Mouse (Mus musculus) ES-Bruce4 (cell line): ENCODE data around the gene Psmd14. TPM values are rescaled to one million over a fixed set of nuclear protein-coding genes. Genes with fewer than 3 reads are reported as not detected.

Experiments used
- H3K27ac ChIP-seq: 2 replicates; pipeline ENCODE4 v1.5.1; 2012; ENCODE audit warnings: low read length, inconsistent platforms; ENCODE audit not compliant: insufficient read depth
- H3K27me3 ChIP-seq: 2 replicates; pipeline ENCODE4 v1.6.1; 2012; ENCODE audit warnings: mild to moderate bottlenecking, low read length, inconsistent platforms; ENCODE audit not compliant: control insufficient read depth, poor library complexity, insufficient read depth, severe bottlenecking
- H3K36me3 ChIP-seq: 2 replicates; pipeline ENCODE4 v1.6.1; 2012; ENCODE audit warnings: inconsistent platforms, mild to moderate bottlenecking, low read length, moderate library complexity; ENCODE audit not compliant: control insufficient read depth, poor library complexity, insufficient read depth, severe bottlenecking
- H3K4me1 ChIP-seq: one replicate; pipeline ENCODE4 v1.8.1; 2011; ENCODE audit warnings: low read length; ENCODE audit not compliant: control insufficient read depth, insufficient read depth
- H3K4me3 ChIP-seq: 2 replicates; pipeline ENCODE4 v1.5.1; 2011; ENCODE audit warnings: low read depth, mild to moderate bottlenecking, low read length
- H3K9ac ChIP-seq: 2 replicates; pipeline ENCODE4 v1.6.1; 2012; ENCODE audit warnings: low read depth, mild to moderate bottlenecking, inconsistent platforms; ENCODE audit not compliant: poor library complexity, severe bottlenecking
- H3K9me3 ChIP-seq: replicated peaks from 2 replicates; pipeline ENCODE4 v1.6.1; 2012; ENCODE audit warnings: mild to moderate bottlenecking, low read length, inconsistent platforms; ENCODE audit not compliant: control insufficient read depth, poor library complexity, insufficient read depth, severe bottlenecking
- CTCF ChIP-seq: IDR thresholded peaks from one replicate; pipeline ENCODE4 v1.8.1; 2011; ENCODE audit warnings: low read depth, low read length
- EP300 ChIP-seq: IDR thresholded peaks from 2 replicates; pipeline ENCODE4 v1.6.1; 2011; ENCODE audit warnings: low read depth, low read length; ENCODE audit not compliant: insufficient read depth
- POLR2A ChIP-seq: IDR thresholded peaks from one replicate; pipeline ENCODE4 v1.8.1; 2011; ENCODE audit warnings: low read length; ENCODE audit not compliant: insufficient read depth
- polyA plus RNA-seq: library from polyadenylated mRNA; stranded (reverse); fragments of >200 nt; gene quantifications from 2 replicates; pipeline ENCODE4 v1.2.4, GENCODE M21; 2011; ENCODE audit warnings: low read depth; ENCODE audit not compliant: missing spikeins, insufficient read depth, insufficient read length

Psmd14 gene
- polyA plus RNA-seq, 1 experiment, result 266 TPM

DNA sequence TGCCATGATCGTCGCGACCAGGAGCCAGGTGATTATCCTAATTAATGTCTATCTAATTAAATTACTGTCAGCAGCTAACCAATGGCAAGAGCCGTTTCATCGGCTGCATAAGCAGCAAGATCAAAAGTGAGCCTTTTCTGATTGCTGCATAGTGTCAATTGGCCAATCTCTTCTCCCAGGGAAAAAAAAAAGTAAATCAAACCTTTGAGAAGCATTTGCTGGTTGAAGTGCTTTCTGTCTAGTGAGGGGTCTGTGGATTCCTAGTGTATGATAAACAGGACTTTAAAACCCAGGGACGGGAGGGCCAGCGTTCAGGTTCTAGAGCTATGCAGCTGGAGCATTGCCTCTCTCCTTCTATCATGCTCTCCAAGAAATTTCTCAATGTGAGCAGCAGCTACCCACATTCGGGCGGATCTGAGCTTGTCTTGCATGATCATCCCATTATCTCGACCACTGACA lies 92.9 kb downstream of the Psmd14 start:
- H3K4me1 ChIP-seq, result no peaks in the 10 kb centered on the region
- no peak for TF ChIP-seq CTCF
- no peak for TF ChIP-seq EP300
- TF ChIP-seq POLR2A, result no peak
- H3K9me3 ChIP-seq, result no peaks in the 10 kb centered on the region
- H3K36me3 ChIP-seq, result peaks cover 3% of the 10 kb centered on the region; the same call in 1 of the 2 replicates
- no peak overlapping the region for H3K4me3 ChIP-seq
- H3K27me3 ChIP-seq, result peaks cover 13% of the 10 kb centered on the region
- no peak overlapping the region for H3K9ac ChIP-seq
- no peak overlapping the region for H3K27ac ChIP-seq

DNA sequence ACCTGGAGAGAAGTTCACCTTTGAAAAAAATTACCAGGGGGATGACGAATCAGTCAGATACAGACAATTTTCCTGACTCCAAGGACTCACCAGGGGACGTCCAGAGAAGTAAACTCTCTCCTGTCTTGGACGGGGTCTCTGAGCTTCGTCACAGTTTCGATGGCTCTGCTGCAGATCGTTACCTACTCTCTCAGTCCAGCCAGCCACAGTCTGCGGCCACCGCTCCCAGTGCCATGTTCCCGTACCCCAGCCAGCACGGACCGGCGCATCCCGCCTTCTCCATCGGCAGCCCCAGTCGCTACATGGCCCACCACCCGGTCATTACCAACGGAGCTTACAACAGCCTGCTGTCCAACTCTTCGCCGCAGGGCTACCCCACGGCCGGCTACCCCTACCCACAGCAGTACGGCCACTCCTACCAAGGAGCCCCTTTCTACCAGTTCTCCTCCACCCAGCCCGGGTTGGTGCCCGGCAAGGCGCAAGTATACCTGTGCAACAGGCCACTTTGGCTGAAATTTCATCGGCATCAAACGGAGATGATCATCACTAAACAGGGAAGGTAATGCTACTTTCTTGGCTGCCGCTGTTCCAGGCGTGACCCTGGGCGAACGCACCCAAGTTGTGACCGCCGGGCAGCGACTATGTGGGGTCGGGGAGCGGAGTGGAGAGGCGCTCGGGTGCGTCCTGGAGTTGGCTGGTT lies 93.5 kb downstream of the Psmd14 start:
- H3K4me1 ChIP-seq, result no peaks in the 10 kb centered on the region
- H3K4me3 ChIP-seq, result peak overlapping the region; percentile 52
- H3K36me3 ChIP-seq, result peaks cover under 1% of the 10 kb centered on the region; the same call in 1 of the 2 replicates
- H3K9ac ChIP-seq, result no peak overlapping the region
- H3K27me3 ChIP-seq, result peaks cover 14% of the 10 kb centered on the region
- TF ChIP-seq CTCF, result no peak
- TF ChIP-seq EP300, result no peak
- TF ChIP-seq POLR2A, result no peak
- H3K27ac ChIP-seq, result no peak overlapping the region
- H3K9me3 ChIP-seq, result no peaks in the 10 kb centered on the region

DNA sequence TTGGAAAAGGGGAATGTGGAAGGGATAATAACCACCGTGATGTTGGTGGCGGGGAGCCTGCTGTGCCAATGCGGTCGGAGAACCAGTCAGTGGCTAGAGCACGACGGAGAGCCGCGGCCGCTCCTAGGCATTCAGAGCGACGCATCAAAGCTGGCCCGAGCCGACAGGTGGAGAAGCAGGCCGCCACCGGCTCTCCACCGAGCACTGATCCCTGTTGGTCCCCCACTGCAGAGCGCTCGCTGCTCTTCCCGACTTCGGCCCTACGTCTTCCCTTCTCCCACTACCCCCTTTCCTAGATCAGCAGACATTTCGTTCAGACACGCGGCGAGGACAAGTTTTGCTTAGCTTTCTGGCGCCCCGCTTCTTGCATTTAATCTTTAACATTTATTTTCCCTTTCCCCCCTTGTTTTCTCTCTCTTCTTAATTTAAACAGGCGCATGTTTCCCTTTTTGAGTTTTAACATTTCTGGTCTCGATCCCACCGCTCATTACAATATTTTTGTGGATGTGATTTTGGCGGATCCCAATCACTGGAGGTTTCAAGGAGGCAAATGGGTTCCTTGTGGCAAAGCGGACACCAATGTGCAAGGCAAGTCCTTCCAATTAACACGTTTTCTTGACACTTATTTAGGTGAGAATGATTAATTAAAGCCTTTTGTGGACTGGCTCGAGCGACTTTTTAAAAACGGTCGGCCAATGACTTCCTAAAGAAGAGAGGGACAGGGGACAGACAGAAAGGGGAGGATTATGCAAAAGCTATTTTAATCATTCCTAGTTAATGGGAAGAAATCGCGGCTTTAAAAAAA lies 94.2 kb downstream of the Psmd14 start:
- Histone ChIP-seq H3K4me3 (peak overlapping the region; percentile 52), H3K27ac (no peak overlapping the region), H3K36me3 (no peaks in the 10 kb centered on the region), H3K9ac (no peak overlapping the region), H3K4me1 (no peaks in the 10 kb centered on the region), H3K9me3 (no peaks in the 10 kb centered on the region), H3K27me3 (peaks cover 16% of the 10 kb centered on the region)
- TF ChIP-seq CTCF (no peak), POLR2A (no peak), EP300 (no peak)

DNA sequence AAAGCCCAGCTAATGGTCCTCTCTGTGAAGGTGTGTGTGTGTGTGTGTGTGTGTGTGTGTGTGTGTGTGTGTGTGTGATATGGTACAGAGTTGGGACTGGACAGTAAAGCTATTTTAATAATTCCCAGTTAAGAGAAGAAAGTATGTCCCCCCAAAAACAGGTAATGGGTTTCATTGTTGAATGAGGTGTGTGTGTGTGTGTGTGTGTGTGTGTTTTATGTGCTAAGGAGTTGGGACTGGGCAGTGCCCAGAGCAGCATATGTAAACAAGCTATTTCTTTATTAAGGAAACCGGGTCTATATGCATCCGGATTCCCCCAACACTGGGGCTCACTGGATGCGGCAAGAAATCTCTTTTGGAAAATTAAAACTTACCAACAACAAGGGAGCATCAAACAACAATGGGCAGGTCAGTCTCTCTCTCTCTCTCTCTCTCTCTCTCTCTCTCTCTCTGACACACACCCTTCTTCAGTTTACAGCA lies 94.9 kb downstream of the Psmd14 start:
- Histone ChIP-seq H3K9ac (no peak overlapping the region), H3K9me3 (no peaks in the 10 kb centered on the region), H3K4me1 (no peaks in the 10 kb centered on the region), H3K4me3 (no peak overlapping the region), H3K36me3 (no peaks in the 10 kb centered on the region), H3K27me3 (peaks cover 16% of the 10 kb centered on the region), H3K27ac (no peak overlapping the region)
- TF ChIP-seq CTCF, result no peak
- TF ChIP-seq EP300, result no peak
- TF ChIP-seq POLR2A, result no peak

DNA sequence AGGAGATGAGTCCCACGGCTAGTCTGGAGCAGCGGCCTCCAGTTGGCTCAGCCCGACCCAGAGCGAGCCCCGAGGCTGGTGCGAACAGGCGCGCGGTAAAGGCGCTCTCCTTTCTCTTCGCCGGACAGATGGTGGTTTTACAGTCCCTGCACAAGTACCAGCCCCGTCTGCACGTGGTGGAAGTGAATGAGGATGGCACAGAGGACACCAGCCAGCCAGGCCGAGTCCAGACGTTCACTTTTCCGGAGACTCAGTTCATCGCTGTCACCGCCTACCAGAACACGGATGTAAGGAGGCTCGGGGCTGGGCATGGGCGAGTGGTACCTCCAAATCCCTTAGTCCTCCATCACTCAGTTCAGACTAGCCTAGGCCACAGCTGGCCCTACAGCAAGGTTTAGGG lies 95.7 kb downstream of the Psmd14 start:
- no peaks in the 10 kb centered on the region for H3K36me3 ChIP-seq
- peaks cover 21% of the 10 kb centered on the region for H3K27me3 ChIP-seq
- no peak overlapping the region for H3K27ac ChIP-seq
- H3K9ac ChIP-seq, result no peak overlapping the region
- H3K4me3 ChIP-seq, result peak overlapping the region; percentile 25
- H3K4me1 ChIP-seq, result no peaks in the 10 kb centered on the region
- no peak for TF ChIP-seq POLR2A
- no peak for TF ChIP-seq CTCF
- TF ChIP-seq EP300, result no peak
- no peaks in the 10 kb centered on the region for H3K9me3 ChIP-seq

DNA sequence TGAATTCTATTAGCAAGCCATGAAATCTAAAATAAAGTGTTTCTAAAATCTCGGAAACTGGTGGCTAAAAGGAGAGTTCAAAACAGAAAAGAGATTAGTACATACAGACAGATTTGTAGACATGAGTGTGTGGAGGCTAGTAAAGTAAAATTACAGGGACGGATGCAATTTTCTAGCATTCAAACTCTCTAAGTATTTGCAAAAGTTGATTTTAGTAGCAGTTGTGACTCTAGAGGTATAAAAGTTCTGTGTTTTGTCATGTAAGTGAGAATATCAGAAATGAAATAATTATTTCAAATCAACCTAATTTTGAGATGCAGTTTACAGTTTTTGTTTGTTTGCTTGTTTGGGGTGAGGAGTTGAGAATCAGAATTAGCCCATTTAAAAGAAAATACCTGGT lies 96.3 kb downstream of the Psmd14 start:
- Histone ChIP-seq H3K4me1 (no peaks in the 10 kb centered on the region), H3K36me3 (no peaks in the 10 kb centered on the region), H3K27me3 (peaks cover 26% of the 10 kb centered on the region), H3K9ac (no peak overlapping the region), H3K27ac (no peak overlapping the region), H3K4me3 (no peak overlapping the region), H3K9me3 (no peaks in the 10 kb centered on the region)
- no peak for TF ChIP-seq CTCF
- no peak for TF ChIP-seq EP300
- TF ChIP-seq POLR2A, result no peak
